Mouse (Mus musculus) layer of hippocampus, adult 8-10 months (tissue): ENCODE results near the gene Pdcd1lg2. TPM values are rescaled to one million over a fixed set of nuclear protein-coding genes. Genes with fewer than 3 reads are reported as not detected.

Experiments
- DNase-seq, 2 experiments: peaks; one replicate each; pipeline ENCODE4 v3.0.0; 2022; ENCODE audit warnings: low spot score in 2 of 2
- total RNA-seq, 4 experiments: library from RNA; stranded (reverse); gene quantifications; 2 replicates each; pipeline ENCODE4 v1.2.4; 2022

The Pdcd1lg2 gene
- total RNA-seq, result under 1 TPM in 2 of 4 experiments, not detected in 2; 0.27 to 0.37 TPM

DNA sequence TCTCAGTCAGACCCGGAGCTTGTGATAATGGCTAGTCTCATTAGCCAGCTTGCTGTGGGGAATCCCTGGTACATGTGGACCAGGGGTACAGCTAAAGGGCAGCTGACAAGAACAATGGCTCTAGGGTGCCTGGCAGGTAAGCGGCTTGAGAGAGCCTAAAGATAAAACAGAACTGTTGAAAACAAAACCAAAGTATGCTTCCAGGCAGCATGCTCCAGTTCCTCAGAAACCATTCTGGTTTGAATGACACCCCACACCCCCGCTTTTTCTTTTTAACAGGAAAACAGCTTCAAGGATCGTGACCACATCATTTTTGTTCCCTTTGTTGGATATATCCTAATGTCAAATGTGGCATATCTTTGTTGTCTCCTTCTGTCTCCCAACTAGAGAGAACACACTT, at the start of gene Pdcd1lg2:
Pdcd1lg2 (plus strand) TSS at position 301 of the 400 bp plus-strand sequence.
- no peak for DNase-seq

DNA sequence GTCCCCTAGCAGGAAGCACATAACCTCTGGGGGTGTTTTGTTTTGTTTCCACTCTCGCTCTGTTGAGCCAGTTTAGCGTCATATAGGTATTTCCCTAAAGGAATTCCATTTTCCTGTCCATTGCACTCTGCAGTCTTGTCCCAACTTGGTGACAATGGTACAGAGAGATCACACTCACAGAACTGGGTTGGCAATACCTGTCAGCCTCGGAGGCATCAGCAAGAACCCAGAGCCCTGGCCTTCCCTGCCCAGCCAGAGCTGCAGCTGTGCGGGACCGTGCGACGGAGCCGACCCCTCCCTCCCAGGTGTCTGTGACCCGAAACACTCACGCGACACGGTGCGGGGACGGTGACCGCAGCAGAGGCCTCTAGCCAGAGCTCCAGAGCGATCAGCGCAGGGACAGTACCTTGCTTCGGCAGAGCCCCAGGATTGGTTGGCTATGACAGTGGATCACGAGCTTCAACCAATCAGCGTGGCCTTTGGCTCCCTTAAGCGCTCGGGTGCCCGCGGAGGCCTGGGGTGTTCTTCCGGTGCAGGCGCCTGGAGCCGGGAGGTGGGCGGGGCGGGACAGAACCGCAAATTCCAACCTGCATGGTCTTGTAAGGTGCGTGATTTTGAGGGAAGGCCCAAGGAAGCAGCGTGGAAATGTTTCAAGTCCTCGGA, 49.1 kb upstream of the Pdcd1lg2 start:
- DNase-seq, result peak; percentile 91

DNA sequence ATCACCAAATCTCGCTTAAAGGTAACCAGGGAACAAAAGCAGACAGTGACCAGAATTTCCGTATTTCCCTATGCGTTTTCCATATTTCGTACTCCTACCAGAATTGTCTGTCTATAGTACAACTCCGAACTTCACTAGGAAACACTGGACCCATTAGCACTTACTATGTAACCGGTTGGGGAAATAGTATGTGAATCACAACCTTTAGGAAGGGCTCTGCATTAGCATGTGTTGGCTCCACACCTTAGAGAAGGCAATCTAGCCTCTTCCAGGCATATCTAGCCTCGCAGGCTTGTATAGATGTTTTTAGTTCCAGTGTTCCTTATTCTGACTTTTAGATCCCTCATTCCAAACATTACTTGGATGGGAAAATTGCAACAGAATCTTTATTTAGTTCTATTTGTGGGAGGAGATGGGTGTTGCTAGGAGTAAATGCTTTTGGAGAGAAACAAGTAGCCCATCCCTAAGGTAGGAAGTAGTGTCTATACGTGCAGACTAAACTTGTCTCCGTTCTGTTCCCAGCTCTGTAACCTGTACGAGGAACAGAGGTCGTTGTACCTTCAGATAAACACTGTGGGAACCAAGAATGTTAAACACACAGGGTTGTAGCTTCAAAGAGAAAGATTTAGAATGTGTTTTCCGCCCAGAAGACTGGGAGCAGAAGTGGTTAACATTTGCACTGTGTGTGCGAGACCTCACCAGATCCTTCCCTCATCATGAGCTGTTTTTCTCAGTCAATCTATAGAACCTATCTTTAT, 48.4 kb upstream of the Pdcd1lg2 start:
- no peak for DNase-seq

DNA sequence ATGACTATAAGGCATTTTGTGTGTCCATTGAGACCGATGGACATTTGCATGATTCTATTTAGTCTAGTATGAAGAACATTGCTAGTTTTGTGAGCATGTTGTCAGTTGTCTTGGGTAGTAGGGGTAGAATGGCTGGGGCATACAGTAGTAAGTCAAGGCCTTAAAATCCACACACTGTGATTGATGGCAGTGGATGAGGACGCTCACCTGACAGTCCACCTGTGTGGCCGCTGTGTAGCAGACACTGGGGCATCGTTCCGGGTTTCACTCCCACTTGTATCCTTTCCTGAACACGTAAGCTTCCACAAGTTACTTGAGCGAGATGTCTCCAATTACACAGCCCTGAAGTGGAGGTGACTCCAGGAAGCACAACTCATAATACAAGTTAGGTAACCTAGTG, 47.2 kb upstream of the Pdcd1lg2 start:
- DNase-seq, result no peak

DNA sequence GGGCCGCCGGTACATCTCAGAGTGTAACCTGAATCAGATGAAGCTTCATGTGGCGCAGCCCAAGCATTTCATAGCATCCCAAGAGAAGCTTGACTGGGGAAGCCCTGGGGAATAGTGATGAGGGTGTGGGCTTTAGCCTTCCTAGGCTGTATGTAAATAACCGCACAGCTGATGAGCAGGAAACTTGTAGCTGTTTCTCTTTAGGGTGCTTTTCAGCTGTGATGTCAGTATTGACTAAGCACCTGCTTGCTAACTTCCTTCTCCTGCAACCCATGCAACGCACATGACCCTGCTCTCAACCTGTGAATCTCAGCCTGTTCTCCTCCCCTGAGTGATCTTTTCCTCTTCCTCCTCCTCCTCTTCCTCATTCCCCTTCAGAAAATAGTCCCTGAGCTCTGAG, 46.6 kb upstream of the Pdcd1lg2 start:
- DNase-seq, result no peak

DNA sequence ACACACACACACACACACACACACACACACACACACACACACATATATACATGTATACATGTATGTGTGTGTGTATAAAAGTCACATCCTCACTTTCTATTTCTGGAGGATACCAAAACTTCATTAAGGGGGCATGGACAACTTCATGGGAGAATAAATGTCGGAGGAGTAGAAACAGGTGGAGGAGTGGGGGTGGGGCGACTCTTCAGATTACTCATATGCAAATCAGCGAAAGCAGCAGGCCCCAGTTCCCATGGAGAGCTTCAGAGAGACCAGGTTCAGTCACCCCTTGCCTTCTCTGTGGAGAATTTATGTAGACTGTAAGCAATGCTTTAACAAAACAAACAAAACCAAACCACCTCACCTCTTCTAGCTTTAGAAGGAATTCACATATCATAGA, 45.6 kb upstream of the Pdcd1lg2 start:
- no peak for DNase-seq

DNA sequence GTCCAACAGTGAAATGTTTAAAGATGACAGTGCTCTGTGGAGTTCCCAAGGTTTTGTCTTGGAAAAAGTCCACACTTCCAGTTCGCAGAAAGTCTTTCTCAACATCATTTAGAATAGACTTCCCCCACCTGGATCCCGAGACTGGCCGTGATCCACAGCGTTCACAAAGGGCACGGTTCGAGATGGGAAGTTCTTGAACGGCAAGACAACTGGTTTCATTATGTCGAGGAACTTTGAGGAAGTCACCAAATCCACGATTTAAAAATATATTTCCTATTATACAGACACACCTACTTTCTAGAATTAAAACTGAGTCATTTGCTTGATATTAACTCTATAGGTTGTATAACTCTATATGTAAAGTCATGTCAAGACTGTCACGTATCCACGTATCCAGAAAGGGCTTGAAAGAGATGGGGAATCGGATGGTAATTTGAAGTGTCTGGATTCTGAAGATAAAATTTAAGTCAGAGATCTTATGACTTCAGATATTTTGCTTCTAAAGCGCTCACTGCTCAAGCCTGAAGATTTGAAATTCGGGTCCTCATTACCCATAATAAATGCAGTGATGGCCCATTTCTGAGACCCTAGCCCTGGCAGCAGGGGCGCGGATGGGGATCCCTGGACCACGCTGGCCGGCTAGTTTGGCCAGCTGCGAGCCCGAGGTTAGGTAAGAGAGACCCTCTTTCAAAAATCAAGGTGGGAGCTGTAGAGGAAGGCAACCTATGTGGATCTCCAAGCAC, 44.3 kb upstream of the Pdcd1lg2 start:
- no peak for DNase-seq

DNA sequence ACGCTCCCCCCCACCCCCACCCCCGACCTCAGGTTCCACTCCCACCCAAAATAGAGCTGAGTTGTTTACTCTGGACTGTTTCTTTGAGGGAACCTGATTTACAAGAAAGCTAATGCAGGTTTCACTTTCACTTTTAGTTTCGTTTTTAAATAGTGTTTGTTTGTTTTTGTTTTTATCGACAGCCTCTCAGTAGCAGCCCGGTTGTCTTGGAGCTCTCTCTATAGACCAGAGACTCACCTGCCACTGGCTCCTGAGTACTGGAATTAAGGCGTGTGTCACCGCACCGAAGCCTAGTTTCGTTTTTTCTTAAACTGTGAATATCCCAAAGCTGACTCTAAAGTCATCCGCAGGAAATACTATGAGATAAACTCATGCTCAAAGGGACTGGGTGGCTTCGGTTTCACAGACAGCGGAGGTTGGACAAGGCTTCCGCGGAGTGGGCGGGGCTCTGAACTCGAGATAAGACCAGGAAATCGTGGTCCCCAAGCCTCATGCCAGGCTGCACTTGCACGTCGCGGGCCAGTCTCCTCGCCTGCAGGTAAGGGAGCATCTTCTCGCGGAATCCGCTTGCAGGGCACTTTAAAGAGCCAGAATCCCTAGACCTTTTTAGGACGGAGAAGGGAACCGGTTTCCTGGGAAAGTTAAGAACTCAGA, 43.6 kb upstream of the Pdcd1lg2 start, which contains the start of the genes Plgrkt and Cd274:
Plgrkt (minus strand) TSS at position 422 of the 654 bp plus-strand sequence.
Cd274 (plus strand) TSS at position 487 of the 654 bp plus-strand sequence.
- no peak for DNase-seq

DNA sequence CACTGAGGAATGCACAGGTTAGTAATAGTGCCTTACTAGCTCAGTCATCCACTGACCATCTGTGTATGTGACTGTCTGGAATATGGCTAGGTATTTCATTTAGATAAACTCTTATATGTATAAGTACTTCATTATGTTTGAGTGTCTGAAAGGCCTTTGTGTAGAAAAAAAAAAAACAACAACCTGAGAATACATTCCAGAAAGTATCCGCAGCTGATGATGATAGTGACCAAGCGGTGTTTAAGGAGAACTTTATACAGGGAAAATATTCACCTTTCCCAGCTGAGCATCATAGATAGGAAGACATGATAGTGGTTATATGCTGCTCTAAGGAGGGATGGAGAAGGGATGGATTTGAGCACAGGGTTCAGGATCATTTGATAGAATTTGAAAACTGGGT, 42.7 kb upstream of the Pdcd1lg2 start:
- DNase-seq, result no peak

DNA sequence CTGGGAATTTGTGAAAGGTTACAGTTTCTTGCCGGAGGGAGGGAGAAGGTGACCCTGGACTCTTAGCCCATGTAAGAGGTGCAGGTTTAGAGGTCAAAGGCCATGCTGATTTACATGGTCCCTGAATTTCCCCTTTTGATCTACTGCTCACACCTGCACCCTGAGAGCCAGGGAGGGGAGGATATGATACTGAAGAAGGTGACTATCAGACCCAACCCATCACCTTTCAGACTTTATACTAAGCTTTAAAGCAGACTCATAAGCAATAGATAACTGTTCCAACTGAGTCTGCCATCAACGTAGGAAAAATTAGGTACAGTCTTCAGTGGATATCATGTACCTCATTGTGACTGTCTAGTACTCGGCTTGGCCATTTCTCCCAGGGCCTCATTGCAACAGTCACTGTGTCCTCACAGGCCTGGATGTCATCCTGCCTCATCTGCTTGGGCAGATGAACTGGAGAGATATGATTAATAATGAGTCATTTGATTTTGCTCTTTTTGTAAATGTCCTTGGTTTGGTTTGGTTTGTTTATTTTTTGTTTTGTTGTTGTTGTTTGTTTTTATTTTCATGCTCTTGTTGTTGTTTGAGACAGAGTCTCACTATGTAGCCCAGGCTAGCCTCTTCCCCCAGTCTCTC, 41.9 kb upstream of the Pdcd1lg2 start:
- DNase-seq, result no peak

DNA sequence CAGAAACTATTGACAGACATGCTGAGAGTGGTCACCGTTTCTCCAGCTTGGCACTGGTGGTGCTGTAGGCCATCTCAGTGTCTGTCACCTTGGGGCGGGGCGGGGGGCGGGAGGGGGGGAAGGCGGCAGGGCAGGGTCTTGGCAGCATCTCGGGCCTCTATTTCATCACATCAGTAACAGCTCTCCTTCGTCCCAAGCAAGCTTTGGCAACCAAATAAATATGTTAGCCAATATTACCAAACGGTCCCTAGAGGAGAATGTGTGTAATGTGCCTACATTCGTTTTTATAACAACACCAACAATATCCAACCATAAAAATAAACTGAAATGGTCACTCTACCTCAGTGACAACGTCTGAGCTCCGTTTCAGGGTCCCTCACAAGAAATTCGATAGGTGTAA, 40.6 kb upstream of the Pdcd1lg2 start:
- no peak for DNase-seq

DNA sequence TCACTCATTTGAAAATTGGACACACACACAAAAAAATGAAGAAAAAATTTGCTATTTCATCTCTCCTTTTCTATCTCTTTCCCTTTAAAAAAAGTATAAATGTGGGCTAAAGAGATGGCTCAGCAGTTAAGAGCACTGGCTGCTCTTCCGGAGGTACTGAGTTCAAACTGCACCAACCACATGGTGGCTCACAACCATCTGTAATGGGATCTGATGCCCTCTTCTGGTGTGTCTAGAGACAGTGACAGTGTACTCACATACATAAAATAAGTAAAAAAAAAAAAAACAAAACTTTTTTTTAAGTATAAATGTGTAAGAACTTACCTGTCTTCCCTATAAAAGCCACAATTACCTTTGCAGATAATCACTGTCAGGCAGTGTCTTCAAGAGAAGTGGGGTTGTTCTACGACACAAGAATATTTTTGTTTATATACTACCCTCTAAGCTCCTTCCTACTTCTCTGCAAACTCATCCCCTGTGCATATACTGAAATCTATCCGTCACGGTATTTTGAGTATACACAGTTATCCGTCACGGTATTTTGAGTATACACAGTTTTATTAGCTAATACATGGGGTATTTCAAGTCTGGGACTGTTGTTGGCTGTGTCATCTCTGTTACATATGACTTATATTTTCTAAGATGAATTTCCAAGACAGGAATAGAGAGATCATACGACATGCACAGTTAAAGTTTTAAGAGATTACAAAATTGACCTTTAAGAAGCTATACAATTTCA, 40.0 kb upstream of the Pdcd1lg2 start:
- DNase-seq, result no peak

DNA sequence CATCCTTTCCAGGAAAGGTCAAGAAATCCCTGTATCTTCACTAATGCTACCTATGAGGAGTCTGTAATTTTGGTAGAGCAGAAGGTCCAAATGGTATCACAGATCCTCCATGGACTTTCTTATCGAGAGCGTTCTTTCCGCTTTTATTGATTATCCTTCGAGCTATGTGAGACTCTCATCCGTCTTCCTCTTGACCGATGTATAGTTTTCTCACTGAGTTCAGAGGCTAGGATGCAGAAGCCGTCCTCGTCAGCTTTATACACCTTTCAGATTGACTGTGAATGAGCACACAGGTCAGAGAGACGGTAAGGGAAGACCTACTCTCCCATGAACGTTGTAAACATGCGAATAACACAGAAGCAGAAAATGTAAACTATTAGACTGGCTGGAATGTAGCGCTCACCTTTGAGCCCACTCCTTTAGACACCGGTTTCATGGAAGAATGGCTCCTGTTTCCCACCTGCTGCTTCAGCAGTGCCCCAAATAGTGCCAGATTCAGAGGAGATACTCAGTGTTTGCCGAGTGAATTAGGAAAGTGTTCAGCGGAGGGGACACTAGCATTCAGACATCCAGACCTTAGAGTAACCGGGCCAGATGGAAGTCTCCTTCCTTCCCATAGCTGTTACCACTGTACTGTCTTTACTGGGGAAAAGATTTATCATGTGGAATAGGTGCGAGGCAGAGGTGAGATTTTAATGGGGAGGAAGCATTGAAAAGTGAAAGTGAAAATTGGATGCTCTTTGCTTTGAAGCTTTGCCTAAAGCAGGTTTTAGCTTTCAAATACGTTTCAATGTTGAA, 39.2 kb upstream of the Pdcd1lg2 start:
- no peak for DNase-seq

DNA sequence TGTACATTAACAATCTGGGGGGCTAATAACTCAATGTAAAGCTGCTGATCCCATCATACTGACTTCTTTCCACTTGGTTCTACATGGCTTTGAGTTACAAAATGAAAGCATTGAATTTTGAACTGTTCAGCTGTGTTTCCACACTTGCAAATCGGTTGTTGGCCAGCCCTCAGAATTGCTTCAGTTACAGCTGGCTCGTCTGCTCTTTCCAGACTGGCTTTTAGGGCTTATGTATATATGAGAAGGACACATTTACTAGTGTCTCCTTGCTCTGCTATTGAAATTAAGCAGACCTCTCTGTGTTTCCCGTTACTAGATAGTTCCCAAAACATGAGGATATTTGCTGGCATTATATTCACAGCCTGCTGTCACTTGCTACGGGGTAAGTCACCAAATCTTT, 38.6 kb upstream of the Pdcd1lg2 start:
- DNase-seq, result peak in 1 of 2 experiments; percentile 48

DNA sequence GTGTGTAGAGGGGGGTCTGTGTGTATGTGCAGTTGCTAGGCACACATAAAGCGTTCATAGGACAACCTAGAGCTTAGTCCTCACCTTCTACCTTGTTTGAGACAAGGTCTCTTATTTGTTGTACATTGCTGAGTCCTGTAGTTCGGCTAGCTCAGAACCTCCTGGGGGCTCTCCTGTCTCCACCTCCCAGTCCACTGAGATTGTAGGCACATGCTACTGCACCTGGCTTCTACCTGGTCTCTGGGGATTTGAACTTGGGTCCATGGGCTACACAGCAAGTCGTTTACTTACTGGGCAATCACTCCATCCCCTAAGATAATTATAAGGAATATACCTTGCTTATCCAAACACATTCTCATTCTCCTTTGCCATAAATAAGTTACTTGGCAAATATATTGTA, 38.1 kb upstream of the Pdcd1lg2 start:
- no peak for DNase-seq

DNA sequence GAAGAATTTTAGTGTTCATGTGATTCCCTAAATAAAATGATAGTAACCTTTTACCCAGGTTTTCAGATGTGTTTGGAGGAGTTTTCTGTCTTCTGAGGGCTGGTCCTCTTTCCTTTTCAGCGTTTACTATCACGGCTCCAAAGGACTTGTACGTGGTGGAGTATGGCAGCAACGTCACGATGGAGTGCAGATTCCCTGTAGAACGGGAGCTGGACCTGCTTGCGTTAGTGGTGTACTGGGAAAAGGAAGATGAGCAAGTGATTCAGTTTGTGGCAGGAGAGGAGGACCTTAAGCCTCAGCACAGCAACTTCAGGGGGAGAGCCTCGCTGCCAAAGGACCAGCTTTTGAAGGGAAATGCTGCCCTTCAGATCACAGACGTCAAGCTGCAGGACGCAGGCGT, 37.3 kb upstream of the Pdcd1lg2 start:
- DNase-seq, result no peak

DNA sequence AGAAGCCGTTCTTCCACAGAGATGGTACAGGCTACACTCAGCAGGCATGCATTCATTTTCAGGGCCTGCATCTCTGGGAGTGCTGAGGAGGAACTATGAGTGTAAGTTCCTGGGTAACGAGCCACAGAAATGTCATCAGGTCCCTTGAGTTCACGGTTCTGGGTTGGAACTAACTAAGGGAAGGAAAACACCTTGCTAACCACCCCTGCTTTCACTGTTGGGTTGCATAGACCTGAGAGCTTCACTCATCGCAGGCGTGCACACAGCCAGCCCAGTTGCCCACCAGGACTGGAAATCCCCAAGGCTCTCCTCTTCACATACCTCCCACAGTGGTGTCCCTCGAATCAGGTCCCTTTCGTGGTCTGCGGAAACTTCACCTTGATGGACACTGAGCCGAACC, 35.8 kb upstream of the Pdcd1lg2 start:
- no peak for DNase-seq

DNA sequence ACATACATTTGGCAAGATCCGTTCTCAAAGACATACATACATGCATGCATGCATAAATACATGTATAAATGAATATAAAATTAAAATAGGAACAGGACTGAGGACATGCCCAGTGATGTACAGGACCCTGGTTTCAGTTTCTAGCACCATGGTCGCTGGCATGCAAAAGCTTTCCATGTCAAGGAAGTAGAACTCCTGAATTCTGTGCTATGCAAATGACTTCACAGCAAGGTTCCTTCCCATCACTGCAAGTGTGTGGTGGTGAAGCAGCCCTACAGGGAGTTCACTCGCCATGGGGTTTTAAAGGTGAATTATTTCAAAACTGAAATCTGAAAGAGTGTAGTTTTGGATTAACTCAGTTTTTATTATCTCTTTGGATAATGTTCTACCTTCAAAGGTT, 34.3 kb upstream of the Pdcd1lg2 start:
- DNase-seq, result no peak

DNA sequence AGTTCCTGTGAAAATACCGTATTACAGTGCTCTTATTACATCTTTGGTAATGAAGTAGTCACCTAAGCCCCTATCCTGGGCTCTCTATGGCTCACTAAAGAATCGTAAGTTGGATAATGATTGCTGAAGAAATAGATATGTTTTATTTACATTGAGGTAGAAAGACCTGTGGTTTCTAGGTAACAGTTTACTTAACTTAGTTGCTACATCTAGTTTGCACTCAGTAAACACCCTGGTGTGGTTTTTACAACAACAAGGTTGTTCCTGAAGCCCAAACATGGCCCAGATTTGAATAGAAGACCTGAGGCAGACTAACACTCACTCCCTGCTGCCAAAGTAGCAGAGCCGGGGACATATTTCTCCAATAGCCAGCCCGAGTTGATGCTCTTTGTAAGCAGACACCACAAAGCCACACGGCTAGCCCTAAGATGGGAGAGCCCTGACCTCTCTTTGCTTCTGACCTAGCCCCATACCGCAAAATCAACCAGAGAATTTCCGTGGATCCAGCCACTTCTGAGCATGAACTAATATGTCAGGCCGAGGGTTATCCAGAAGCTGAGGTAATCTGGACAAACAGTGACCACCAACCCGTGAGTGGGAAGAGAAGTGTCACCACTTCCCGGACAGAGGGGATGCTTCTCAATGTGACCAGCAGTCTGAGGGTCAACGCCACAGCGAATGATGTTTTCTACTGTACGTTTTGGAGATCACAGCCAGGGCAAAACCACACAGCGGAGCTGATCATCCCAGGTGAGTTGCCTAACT, 30.7 kb upstream of the Pdcd1lg2 start:
- DNase-seq, result no peak
